Mouse (Mus musculus) spleen, adult 2 months (tissue): ENCODE results near the gene Fam184b. TPM values are rescaled to one million over a fixed set of nuclear protein-coding genes. Genes with fewer than 3 reads are reported as not detected.
A peak's percentile ranks its signal among the peaks of the same experiment; 100 is the strongest.

Source experiments
- DNase-seq, 2 experiments: peaks; one replicate each; pipeline versions ENCODE4 v3.0.0 to v3.0.0-alpha.2; 2012 to 2021; ENCODE audit warnings: low spot score in 2 of 2, low read depth in 1 of 2
- H3K27ac ChIP-seq: fragments of 200-500 bp; 2 replicates; pipeline ENCODE4 v1.5.1; 2012; ENCODE audit warnings: low read length, inconsistent platforms; ENCODE audit not compliant: insufficient read depth
- H3K27me3 ChIP-seq: fragments of 200-500 bp; 2 replicates; pipeline ENCODE4 v1.6.1; 2012; ENCODE audit warnings: mild to moderate bottlenecking, moderate library complexity, low read length, inconsistent platforms; ENCODE audit not compliant: control insufficient read depth, insufficient read depth
- H3K36me3 ChIP-seq: fragments of 200-500 bp; 2 replicates; pipeline ENCODE4 v1.6.1; 2012; ENCODE audit warnings: mild to moderate bottlenecking, low read length, inconsistent platforms; ENCODE audit not compliant: control insufficient read depth, insufficient read depth
- H3K4me1 ChIP-seq: fragments of 200-500 bp; 2 replicates; pipeline ENCODE4 v1.6.1; 2011; ENCODE audit warnings: inconsistent platforms; ENCODE audit not compliant: control insufficient read depth, insufficient read depth, insufficient read length
- H3K4me3 ChIP-seq: fragments of 200-500 bp; 2 replicates; pipeline ENCODE4 v1.5.1; 2011; ENCODE audit warnings: mild to moderate bottlenecking, inconsistent platforms; ENCODE audit not compliant: insufficient read depth, insufficient read length; ENCODE audit errors: extremely low read depth
- CTCF ChIP-seq: fragments of 200-500 bp; IDR thresholded peaks from 2 replicates; pipeline ENCODE4 v1.5.1; 2011; ENCODE audit warnings: mild to moderate bottlenecking, inconsistent platforms; ENCODE audit not compliant: insufficient read depth, insufficient read length, insufficient replicate concordance; ENCODE audit errors: extremely low read depth
- POLR2A ChIP-seq: fragments of 200-500 bp; IDR thresholded peaks from 2 replicates; pipeline ENCODE4 v1.6.1; 2011; ENCODE audit warnings: low read depth, low read length, inconsistent platforms
- WGBS: fragments of 180-500 bp; shearing (Covaris S2); methylation state at CpG from one replicate; pipeline ENCODE4 v1.1.7; 2018; 5-methylcytosine and 5-hydroxymethylcytosine counted together
- polyA plus RNA-seq: library from polyadenylated mRNA; depleted of rRNA; stranded (reverse); fragments of >200 nt; gene quantifications from 2 replicates; pipeline ENCODE4 v1.2.3, GENCODE M21; 2012

The Fam184b gene
- polyA plus RNA-seq, 1 experiment: 0.08 TPM

DNA sequence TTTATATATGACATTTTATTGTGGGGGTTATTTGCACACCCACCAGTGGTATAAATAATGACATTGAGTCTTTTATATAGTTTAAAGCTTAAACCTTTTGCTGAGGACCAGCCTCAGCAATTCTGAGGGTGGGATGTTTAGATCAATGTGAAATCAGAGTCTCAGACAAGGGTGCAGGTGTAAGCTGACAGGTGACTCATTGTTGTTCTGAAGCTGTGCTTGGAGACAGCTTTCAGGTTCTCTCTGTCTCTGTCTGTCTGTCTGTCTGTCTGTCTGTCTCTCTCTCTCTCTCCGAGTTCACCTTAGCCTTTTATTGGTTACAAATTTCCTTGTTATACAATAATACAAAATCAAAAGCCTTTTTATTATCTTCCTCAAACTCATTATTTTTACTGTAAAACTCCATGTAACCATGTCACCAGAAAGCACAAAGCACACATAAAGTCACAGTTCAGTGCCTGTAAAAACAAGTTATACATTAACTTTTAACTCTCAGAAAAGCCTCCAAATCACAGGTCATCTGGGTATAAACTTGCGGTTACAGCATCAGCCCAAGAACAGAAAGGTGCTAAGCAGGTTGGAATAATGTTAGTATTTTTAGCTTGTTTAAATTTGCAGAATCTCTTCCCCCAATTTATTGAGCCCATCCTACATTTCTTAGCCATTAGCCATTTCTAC lies 11.8 kb upstream of the Fam184b start:
- 91% methylated on average over 2 of the region's 2 CpGs for WGBS
- Histone ChIP-seq H3K36me3 (no peaks in the 10 kb centered on the region), H3K4me1 (no peaks in the 10 kb centered on the region), H3K4me3 (no peak overlapping the region), H3K27me3 (no peaks in the 10 kb centered on the region), H3K27ac (no peak overlapping the region)
- TF ChIP-seq POLR2A (no peak), CTCF (no peak)
- DNase-seq: no peak

DNA sequence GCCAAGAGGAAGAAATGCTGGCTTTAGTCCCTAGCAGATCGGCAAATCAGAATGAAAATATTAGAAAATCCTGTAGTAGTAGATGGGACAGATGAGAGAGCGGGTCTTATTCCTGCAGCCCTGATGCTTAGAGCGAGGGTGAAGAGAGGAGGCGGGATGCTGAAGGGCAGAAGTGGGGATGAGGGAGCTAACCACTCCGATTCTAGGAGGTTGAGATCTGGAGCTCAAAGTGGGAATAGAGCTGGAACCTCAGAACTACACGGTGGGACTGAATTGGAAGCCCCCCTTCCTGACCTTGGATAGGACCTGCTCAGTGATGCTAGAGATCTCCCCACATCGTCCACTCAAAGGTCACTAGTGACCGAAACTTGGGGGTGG lies 290 bp upstream of the Fam184b start:
- TF ChIP-seq POLR2A: no peak
- no peaks in the 10 kb centered on the region for H3K36me3 ChIP-seq
- H3K4me1 ChIP-seq: peaks cover 5% of the 10 kb centered on the region; the same call in 1 of the 2 replicates
- peak overlapping the region; percentile 33; the same call in 1 of the 2 replicates for H3K4me3 ChIP-seq
- H3K27me3 ChIP-seq: peaks cover 9% of the 10 kb centered on the region
- WGBS: 8% methylated on average over 8 of the region's 8 CpGs
- no peak for DNase-seq
- no peak overlapping the region for H3K27ac ChIP-seq

DNA sequence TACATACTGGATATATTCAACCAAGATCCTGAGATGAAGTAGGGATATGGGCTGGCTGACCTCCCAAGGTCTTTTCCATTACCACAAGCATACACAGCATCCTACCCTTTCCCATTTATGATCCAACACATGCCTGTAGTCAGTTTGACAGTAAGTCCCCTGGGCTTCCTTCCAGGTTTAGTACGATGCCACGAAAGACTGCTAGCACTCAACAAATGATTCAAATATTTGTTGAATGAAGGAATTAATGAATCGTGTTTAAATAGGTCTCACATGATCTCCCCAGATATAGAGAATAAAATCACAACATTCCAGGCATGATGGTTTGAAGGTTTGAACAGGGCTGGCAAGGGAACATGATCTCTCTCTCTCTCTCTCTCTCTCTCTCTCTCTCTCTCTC lies 1.0 kb downstream of the Fam184b start:
- TF ChIP-seq POLR2A (no peak), CTCF (no peak)
- no peaks in the 10 kb centered on the region for H3K36me3 ChIP-seq
- no peak overlapping the region for H3K4me3 ChIP-seq
- WGBS: 58% methylated on average over 3 of the region's 3 CpGs
- H3K27ac ChIP-seq: no peak overlapping the region
- DNase-seq: no peak
- H3K27me3 ChIP-seq: peaks cover 9% of the 10 kb centered on the region
- peaks cover 5% of the 10 kb centered on the region; the same call in 1 of the 2 replicates for H3K4me1 ChIP-seq

DNA sequence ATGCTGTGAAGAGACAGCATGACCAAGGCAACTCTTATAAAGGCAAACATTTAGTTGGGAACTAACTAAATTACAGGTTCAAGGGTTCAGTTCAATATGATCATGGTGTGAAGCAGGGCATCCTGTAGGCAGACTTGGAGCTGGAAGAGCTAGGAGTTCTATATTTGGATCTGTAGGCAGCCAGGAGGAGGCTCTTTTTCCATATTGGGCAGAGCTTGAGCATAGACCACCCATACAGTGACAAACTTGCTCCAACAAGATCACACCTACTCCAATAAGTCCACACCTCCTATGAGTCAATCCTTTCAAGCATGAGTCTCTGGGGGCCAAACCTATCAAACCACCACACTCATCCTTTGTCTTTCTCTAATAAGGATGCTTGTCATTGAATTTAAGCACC lies 9.9 kb downstream of the Fam184b start:
- H3K4me1 ChIP-seq: no peaks in the 10 kb centered on the region
- H3K4me3 ChIP-seq: no peak overlapping the region
- no peaks in the 10 kb centered on the region for H3K27me3 ChIP-seq
- no peak for DNase-seq
- H3K27ac ChIP-seq: no peak overlapping the region
- H3K36me3 ChIP-seq: no peaks in the 10 kb centered on the region
- no peak for TF ChIP-seq CTCF
- no peak for TF ChIP-seq POLR2A

DNA sequence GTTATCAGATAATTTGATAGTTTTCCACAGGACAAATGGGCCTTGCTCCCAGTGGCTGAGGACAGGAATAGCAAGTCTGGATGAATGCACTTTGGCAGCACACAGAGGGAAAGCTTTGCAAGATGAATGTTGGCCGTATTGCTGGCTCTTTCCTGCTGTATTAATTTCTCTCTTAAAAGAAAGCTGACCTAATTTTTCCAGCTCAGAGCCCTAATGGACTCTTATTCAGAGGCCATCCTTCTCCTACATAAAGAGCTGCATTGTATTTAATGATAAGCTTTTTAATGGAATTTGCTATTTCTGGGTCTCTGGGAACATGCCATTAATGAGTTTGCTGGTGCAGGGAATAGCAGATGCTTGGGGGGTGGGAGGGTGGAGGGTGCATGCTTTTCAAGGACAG lies 11.6 kb downstream of the Fam184b start:
- WGBS: 79% methylated on average over 1 of the region's 1 CpGs
- H3K27ac ChIP-seq: no peak overlapping the region
- DNase-seq: no peak
- H3K4me3 ChIP-seq: no peak overlapping the region
- TF ChIP-seq POLR2A (no peak), CTCF (no peak)
- no peaks in the 10 kb centered on the region for H3K4me1 ChIP-seq
- no peaks in the 10 kb centered on the region for H3K36me3 ChIP-seq
- H3K27me3 ChIP-seq: no peaks in the 10 kb centered on the region

DNA sequence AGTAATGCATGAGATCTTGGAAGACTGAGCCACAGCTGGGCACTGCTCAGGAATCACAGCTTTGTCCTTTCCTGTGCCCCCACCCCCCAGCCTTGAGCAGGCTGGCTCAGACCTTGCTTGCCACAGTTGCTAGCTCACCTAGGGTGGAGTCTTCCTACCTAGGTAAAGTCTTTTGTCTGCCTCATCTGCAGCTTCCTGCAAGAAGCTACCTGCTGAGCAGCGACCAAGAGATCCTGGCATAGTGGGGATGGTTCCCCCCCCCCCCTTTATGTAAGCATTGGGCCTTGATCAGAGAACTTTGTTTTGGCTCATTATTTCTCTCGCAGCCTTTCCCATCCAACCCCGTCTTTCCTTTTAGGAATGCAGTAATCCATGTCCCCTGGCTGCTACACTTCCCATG lies 17.9 kb downstream of the Fam184b start:
- no peaks in the 10 kb centered on the region for H3K27me3 ChIP-seq
- no peak for TF ChIP-seq POLR2A
- TF ChIP-seq CTCF: no peak
- H3K4me3 ChIP-seq: no peak overlapping the region
- no peaks in the 10 kb centered on the region for H3K36me3 ChIP-seq
- 75% methylated on average over 3 of the region's 3 CpGs for WGBS
- DNase-seq: no peak
- no peaks in the 10 kb centered on the region for H3K4me1 ChIP-seq
- no peak overlapping the region for H3K27ac ChIP-seq

DNA sequence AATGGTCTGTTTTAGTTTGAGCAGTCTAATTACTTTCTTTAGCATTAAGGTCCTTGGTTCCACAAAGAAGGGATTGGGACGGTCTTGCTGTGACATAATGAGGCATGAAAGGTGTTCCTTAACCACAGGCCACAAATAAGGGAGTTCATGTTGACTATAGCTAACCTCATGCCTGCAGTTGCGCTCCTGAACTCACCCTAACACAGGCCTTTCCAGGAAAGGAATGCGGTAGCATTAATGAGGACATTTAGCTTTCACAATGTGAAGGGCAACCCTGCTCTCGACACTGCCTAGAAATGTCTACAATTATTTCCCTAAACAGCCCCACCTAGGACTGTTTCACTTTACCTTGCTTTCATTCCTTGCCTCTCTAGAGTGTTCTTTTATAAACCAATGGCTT lies 40.4 kb downstream of the Fam184b start:
- WGBS: 91% methylated on average over 4 of the region's 4 CpGs
- Histone ChIP-seq H3K27me3 (no peaks in the 10 kb centered on the region), H3K4me1 (no peaks in the 10 kb centered on the region), H3K36me3 (no peaks in the 10 kb centered on the region), H3K4me3 (no peak overlapping the region), H3K27ac (no peak overlapping the region)
- DNase-seq: no peak
- TF ChIP-seq POLR2A: no peak
- no peak for TF ChIP-seq CTCF
